Mouse (Mus musculus): ENCODE measurements around the gene Fgfr2.

DNA sequence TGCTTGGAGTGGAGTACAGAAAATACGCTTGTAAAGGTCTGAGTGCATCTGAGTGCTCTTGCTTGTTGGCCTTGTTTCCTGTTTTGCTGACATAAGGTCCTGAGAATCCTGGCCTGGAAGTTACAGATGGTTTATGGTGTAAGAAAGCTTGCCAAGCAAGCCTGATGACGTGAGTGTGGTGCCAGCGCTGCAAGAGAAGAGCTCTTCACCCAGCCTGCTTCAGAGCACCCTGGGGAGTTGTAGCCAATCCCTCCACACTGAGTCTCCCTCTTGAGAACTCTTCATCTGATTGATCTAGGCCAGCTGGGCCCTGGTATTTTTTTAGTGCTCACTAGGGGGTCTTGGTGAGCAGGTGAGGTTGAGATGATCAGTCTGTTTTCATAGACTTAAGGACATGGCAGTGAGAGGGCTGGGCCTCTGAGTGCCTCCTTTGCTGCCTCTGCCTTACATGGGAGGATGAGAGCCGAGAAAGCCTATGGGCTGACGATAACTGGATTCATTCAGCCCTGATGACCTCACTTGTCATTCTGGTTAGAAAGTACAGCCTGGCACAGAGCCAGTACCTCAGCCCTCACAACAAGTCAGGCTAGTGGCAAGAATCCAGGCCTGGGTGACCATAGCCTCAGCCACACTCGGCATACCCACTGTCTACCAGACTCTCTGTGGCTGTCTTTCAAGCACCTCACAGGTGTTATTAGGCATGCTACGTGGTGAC is 228.2 kb downstream of the Fgfr2 start:
- TF ChIP-seq POLR2AphosphoS2 (IDR thresholded peaks at IDR 0.05; ENCODE audit: insufficient read length, low read depth) (no peak), POLR2A (IDR thresholded peaks at IDR 0.05; ENCODE audit: insufficient read length, low read depth) (no peak)
